Mouse (Mus musculus) MEL (cell line): ENCODE results near the gene Wfikkn2.

Experiments
- CTCF ChIP-seq, 3 experiments: IDR thresholded peaks in 2 of 3; conservative IDR thresholded peaks in 1 of 3; 2 replicates each; pipeline ENCODE4 v1.5.1; 2011 to 2012; ENCODE audit warnings: low read length in 3 of 3, low read depth in 2 of 3, mild to moderate bottlenecking in 2 of 3, improper control_type of control experiment in 1 of 3, inconsistent platforms in 1 of 3, mixed read lengths in 1 of 3, moderate library complexity in 1 of 3; ENCODE audit not compliant: control insufficient read depth in 1 of 3, insufficient read depth in 1 of 3, poor library complexity in 1 of 3, severe bottlenecking in 1 of 3
- ELF1 ChIP-seq: IDR thresholded peaks from 2 replicates; pipeline ENCODE4 v1.6.1; 2014; ENCODE audit warnings: low read depth, mild to moderate bottlenecking, inconsistent platforms, low read length, improper control_type of control experiment, moderate library complexity
- EP300 ChIP-seq, 2 experiments: IDR thresholded peaks; 2 replicates each; pipeline ENCODE4 v1.6.1; 2011; ENCODE audit warnings: improper control_type of control experiment in 2 of 2, low read length in 2 of 2, low read depth in 1 of 2, mild to moderate bottlenecking in 1 of 2
- GABPA ChIP-seq: IDR thresholded peaks from 2 replicates; pipeline ENCODE4 v1.6.1; 2012; ENCODE audit warnings: low read depth, mild to moderate bottlenecking, inconsistent platforms, low read length, improper control_type of control experiment, moderate library complexity
- GATA1 ChIP-seq: IDR thresholded peaks from 2 replicates; pipeline ENCODE4 v1.6.1; 2011; ENCODE audit warnings: low read depth, low read length, improper control_type of control experiment
- MAX ChIP-seq: IDR thresholded peaks from 2 replicates; pipeline ENCODE4 v1.6.1; 2011; ENCODE audit warnings: low read length, improper control_type of control experiment
- POLR2A ChIP-seq, 2 experiments: IDR thresholded peaks; 2 replicates each; pipeline ENCODE4 v1.6.1; 2011 to 2012; ENCODE audit warnings: low read length in 2 of 2, mild to moderate bottlenecking in 2 of 2, control low read depth in 1 of 2, improper control_type of control experiment in 1 of 2, low read depth in 1 of 2, moderate library complexity in 1 of 2; ENCODE audit not compliant: control insufficient read depth in 1 of 2, insufficient read depth in 1 of 2, poor library complexity in 1 of 2
- POLR2AphosphoS2 ChIP-seq: IDR thresholded peaks from 2 replicates; pipeline ENCODE4 v1.6.1; 2011; ENCODE audit warnings: low read length, improper control_type of control experiment
- ZKSCAN1 ChIP-seq: IDR thresholded peaks from 2 replicates; pipeline ENCODE4 v1.6.1; 2012; ENCODE audit warnings: low read depth, mild to moderate bottlenecking, inconsistent platforms, low read length, improper control_type of control experiment, moderate library complexity

GRCm38 (mm10) chr11:94236074-94236473 lies 9.7 kb downstream of the Wfikkn2 start:
- no peak for TF ChIP-seq POLR2AphosphoS2
- TF ChIP-seq MAX, result no peak
- TF ChIP-seq CTCF (IDR thresholded peaks at IDR 0.05 in 2 of 3, conservative IDR thresholded peaks at IDR 0.05 in 1 of 3; ENCODE audit: control insufficient read depth in 1 of 3, insufficient read depth in 1 of 3, low read depth in 2 of 3, low read length in 3 of 3, poor library complexity in 1 of 3, severe bottlenecking in 1 of 3), result peak; percentile 85 to 99 (median 90); a peak in 5 of 6 replicates
- TF ChIP-seq GATA1, result peak; percentile 50; the same call in 1 of the 2 replicates
- TF ChIP-seq ZKSCAN1, result no peak
- no peak for TF ChIP-seq EP300 (IDR thresholded peaks at IDR 0.05; ENCODE audit: low read depth in 1 of 2, low read length in 2 of 2)
- no peak for TF ChIP-seq GABPA
- TF ChIP-seq POLR2A (IDR thresholded peaks at IDR 0.05; ENCODE audit: control insufficient read depth in 1 of 2, insufficient read depth in 1 of 2, low read depth in 1 of 2, low read length in 2 of 2, poor library complexity in 1 of 2), result no peak
- TF ChIP-seq ELF1, result no peak
